Mouse (Mus musculus) MEL (cell line): ENCODE measurements around the gene Gpc1. TPM values are rescaled to one million over a fixed set of nuclear protein-coding genes. Genes with fewer than 3 reads are reported as not detected.

Source experiments
- DNase-seq: peaks from one replicate; pipeline ENCODE4 v3.0.0; 2011; ENCODE audit warnings: low read depth, low spot score
- H3K27ac ChIP-seq: 2 replicates; pipeline ENCODE4 v1.5.1; 2012; ENCODE audit warnings: low read depth, mild to moderate bottlenecking, control low read depth, low read length, moderate library complexity; ENCODE audit not compliant: control insufficient read depth
- H3K27me3 ChIP-seq, 2 experiments: fragments of 150-350 bp in 1 of 2; sonication (generic) in 1 of 2; 2 replicates each; pipeline ENCODE4 v1.6.1; 2012; ENCODE audit warnings: low read length in 2 of 2, mild to moderate bottlenecking in 2 of 2, improper control_type of control experiment in 1 of 2, moderate library complexity in 1 of 2; ENCODE audit not compliant: insufficient read depth in 2 of 2, control insufficient read depth in 1 of 2
- H3K36me3 ChIP-seq, 2 experiments: 2 replicates each; pipeline ENCODE4 v1.6.1; 2012 to 2014; ENCODE audit warnings: low read length in 2 of 2, improper control_type of control experiment in 1 of 2, inconsistent platforms in 1 of 2, mild to moderate bottlenecking in 1 of 2; ENCODE audit not compliant: insufficient read depth in 2 of 2, control insufficient read depth in 1 of 2
- H3K4me1 ChIP-seq, 2 experiments: fragments of 150-350 bp in 1 of 2; sonication (generic) in 1 of 2; 2 replicates each; pipeline ENCODE4 v1.6.1; 2012; ENCODE audit warnings: low read length in 2 of 2, improper control_type of control experiment in 1 of 2, mild to moderate bottlenecking in 1 of 2; ENCODE audit not compliant: insufficient read depth in 2 of 2, control insufficient read depth in 1 of 2
- H3K4me3 ChIP-seq, 2 experiments: fragments of 150-350 bp in 1 of 2; sonication (generic) in 1 of 2; 2 replicates each; pipeline ENCODE4 v1.5.1; 2012; ENCODE audit warnings: low read depth in 2 of 2, low read length in 2 of 2, mild to moderate bottlenecking in 2 of 2, moderate library complexity in 2 of 2, control low read depth in 1 of 2, improper control_type of control experiment in 1 of 2; ENCODE audit not compliant: control insufficient read depth in 1 of 2, insufficient read depth in 1 of 2
- H3K79me2 ChIP-seq: 2 replicates; pipeline ENCODE4 v1.6.1; 2012; ENCODE audit warnings: mild to moderate bottlenecking, low read length, moderate library complexity; ENCODE audit not compliant: control insufficient read depth, poor library complexity, insufficient read depth
- H3K9ac ChIP-seq: 2 replicates; pipeline ENCODE4 v1.6.1; 2012; ENCODE audit warnings: low read depth, mild to moderate bottlenecking, control low read depth, low read length, moderate library complexity; ENCODE audit not compliant: control insufficient read depth, poor library complexity, severe bottlenecking
- H3K9me3 ChIP-seq: fragments of 150-350 bp; sonication (generic); replicated peaks from 2 replicates; pipeline ENCODE4 v1.6.1; 2012; ENCODE audit warnings: mild to moderate bottlenecking, low read length, improper control_type of control experiment, moderate library complexity; ENCODE audit not compliant: insufficient read depth
- BHLHE40 ChIP-seq: IDR thresholded peaks from 2 replicates; pipeline ENCODE4 v1.6.1; 2012; ENCODE audit warnings: low read depth, mild to moderate bottlenecking, inconsistent platforms, low read length, improper control_type of control experiment, borderline replicate concordance
- CTCF ChIP-seq, 3 experiments: IDR thresholded peaks in 2 of 3; conservative IDR thresholded peaks in 1 of 3; 2 replicates each; pipeline ENCODE4 v1.5.1; 2011 to 2012; ENCODE audit warnings: low read length in 3 of 3, low read depth in 2 of 3, mild to moderate bottlenecking in 2 of 3, improper control_type of control experiment in 1 of 3, inconsistent platforms in 1 of 3, mixed read lengths in 1 of 3, moderate library complexity in 1 of 3; ENCODE audit not compliant: control insufficient read depth in 1 of 3, insufficient read depth in 1 of 3, poor library complexity in 1 of 3, severe bottlenecking in 1 of 3
- E2F4 ChIP-seq: IDR thresholded peaks from 2 replicates; pipeline ENCODE4 v1.6.1; 2011; ENCODE audit warnings: low read depth, low read length, improper control_type of control experiment, borderline replicate concordance
- ELF1 ChIP-seq: IDR thresholded peaks from 2 replicates; pipeline ENCODE4 v1.6.1; 2014; ENCODE audit warnings: low read depth, mild to moderate bottlenecking, inconsistent platforms, low read length, improper control_type of control experiment, moderate library complexity
- EP300 ChIP-seq, 2 experiments: IDR thresholded peaks; 2 replicates each; pipeline ENCODE4 v1.6.1; 2011; ENCODE audit warnings: improper control_type of control experiment in 2 of 2, low read length in 2 of 2, low read depth in 1 of 2, mild to moderate bottlenecking in 1 of 2
- GABPA ChIP-seq: IDR thresholded peaks from 2 replicates; pipeline ENCODE4 v1.6.1; 2012; ENCODE audit warnings: low read depth, mild to moderate bottlenecking, inconsistent platforms, low read length, improper control_type of control experiment, moderate library complexity
- GATA1 ChIP-seq: IDR thresholded peaks from 2 replicates; pipeline ENCODE4 v1.6.1; 2011; ENCODE audit warnings: low read depth, low read length, improper control_type of control experiment
- HCFC1 ChIP-seq: IDR thresholded peaks from 2 replicates; pipeline ENCODE4 v1.6.1; 2012; ENCODE audit warnings: low read depth, mild to moderate bottlenecking, inconsistent platforms, low read length, improper control_type of control experiment, moderate library complexity
- MAFK ChIP-seq: IDR thresholded peaks from 2 replicates; pipeline ENCODE4 v1.6.1; 2011; ENCODE audit warnings: low read depth, mild to moderate bottlenecking, low read length, improper control_type of control experiment, borderline replicate concordance
- MAX ChIP-seq: IDR thresholded peaks from 2 replicates; pipeline ENCODE4 v1.6.1; 2011; ENCODE audit warnings: low read length, improper control_type of control experiment
- MYB ChIP-seq: IDR thresholded peaks from 2 replicates; pipeline ENCODE4 v1.6.1; 2011; ENCODE audit warnings: mild to moderate bottlenecking, low read depth, low read length, improper control_type of control experiment
- MYC ChIP-seq: IDR thresholded peaks from 2 replicates; pipeline ENCODE4 v1.6.1; 2011; ENCODE audit warnings: low read depth, mild to moderate bottlenecking, low read length, improper control_type of control experiment, moderate library complexity
- POLR2A ChIP-seq, 2 experiments: IDR thresholded peaks; 2 replicates each; pipeline ENCODE4 v1.6.1; 2011 to 2012; ENCODE audit warnings: low read length in 2 of 2, mild to moderate bottlenecking in 2 of 2, control low read depth in 1 of 2, improper control_type of control experiment in 1 of 2, low read depth in 1 of 2, moderate library complexity in 1 of 2; ENCODE audit not compliant: control insufficient read depth in 1 of 2, insufficient read depth in 1 of 2, poor library complexity in 1 of 2
- POLR2AphosphoS2 ChIP-seq: IDR thresholded peaks from 2 replicates; pipeline ENCODE4 v1.6.1; 2011; ENCODE audit warnings: low read length, improper control_type of control experiment
- POLR2AphosphoS5 ChIP-seq: IDR thresholded peaks from 2 replicates; pipeline ENCODE4 v1.6.1; 2012; ENCODE audit warnings: low read depth, borderline replicate concordance, mild to moderate bottlenecking, inconsistent platforms, low read length, moderate library complexity, mixed read lengths
- RAD21 ChIP-seq: IDR thresholded peaks from 2 replicates; pipeline ENCODE4 v1.6.1; 2011; ENCODE audit warnings: mild to moderate bottlenecking, low read depth, low read length, improper control_type of control experiment
- RCOR1 ChIP-seq: IDR thresholded peaks from 2 replicates; pipeline ENCODE4 v1.6.1; 2012; ENCODE audit warnings: low read depth, mild to moderate bottlenecking, inconsistent platforms, low read length, improper control_type of control experiment
- TAL1 ChIP-seq: IDR thresholded peaks from 2 replicates; pipeline ENCODE4 v1.6.1; 2012; ENCODE audit warnings: mild to moderate bottlenecking, inconsistent platforms, low read length, moderate library complexity, mixed read lengths
- TBP ChIP-seq: IDR thresholded peaks from 2 replicates; pipeline ENCODE4 v1.8.0; 2011; ENCODE audit warnings: low read depth, low read length, improper control_type of control experiment
- UBTF ChIP-seq: IDR thresholded peaks from 2 replicates; pipeline ENCODE4 v1.6.1; 2012; ENCODE audit warnings: low read depth, mild to moderate bottlenecking, inconsistent platforms, low read length, improper control_type of control experiment, moderate library complexity, borderline replicate concordance; ENCODE audit not compliant: insufficient read depth
- USF1 ChIP-seq: IDR thresholded peaks from 2 replicates; pipeline ENCODE4 v1.6.1; 2014; ENCODE audit warnings: low read depth, mild to moderate bottlenecking, inconsistent platforms, low read length, improper control_type of control experiment, moderate library complexity
- USF2 ChIP-seq, 2 experiments: IDR thresholded peaks; 2 replicates each; pipeline ENCODE4 v1.6.1; 2011 to 2012; ENCODE audit warnings: improper control_type of control experiment in 2 of 2, low read length in 2 of 2, borderline replicate concordance in 1 of 2, inconsistent platforms in 1 of 2, low read depth in 1 of 2, mild to moderate bottlenecking in 1 of 2; ENCODE audit not compliant: insufficient read depth in 1 of 2
- ZC3H11A ChIP-seq: IDR thresholded peaks from 2 replicates; pipeline ENCODE4 v1.6.1; 2012; ENCODE audit warnings: low read depth, mild to moderate bottlenecking, inconsistent platforms, low read length, improper control_type of control experiment
- ZKSCAN1 ChIP-seq: IDR thresholded peaks from 2 replicates; pipeline ENCODE4 v1.6.1; 2012; ENCODE audit warnings: low read depth, mild to moderate bottlenecking, inconsistent platforms, low read length, improper control_type of control experiment, moderate library complexity
- ZMIZ1 ChIP-seq: IDR thresholded peaks from 2 replicates; pipeline ENCODE4 v1.6.1; 2012; ENCODE audit warnings: low read depth, mild to moderate bottlenecking, inconsistent platforms, low read length, improper control_type of control experiment, moderate library complexity
- polyA plus RNA-seq, 2 experiments: library from polyadenylated mRNA; stranded (reverse) in 1 of 2; unstranded in 1 of 2; fragments of >175 nt in 1 of 2; fragments of >200 nt in 1 of 2; gene quantifications; 2 replicates each; pipeline versions ENCODE4 v1.2.1 to v1.2.4; 2012; ENCODE audit warnings: low replicate concordance in 2 of 2, low read depth in 1 of 2; ENCODE audit not compliant: insufficient read length in 2 of 2, insufficient read depth in 1 of 2, missing spikeins in 1 of 2
- total RNA-seq: library from RNA; depleted of rRNA; stranded (reverse); fragments of 300-350 nt; gene quantifications from 2 replicates; pipeline ENCODE4 v1.2.3, GENCODE M21; 2012

Gpc1 gene
- total and polyA plus RNA-seq, 3 experiments = 0.23 to 3.6 TPM; not detected in 1

DNA sequence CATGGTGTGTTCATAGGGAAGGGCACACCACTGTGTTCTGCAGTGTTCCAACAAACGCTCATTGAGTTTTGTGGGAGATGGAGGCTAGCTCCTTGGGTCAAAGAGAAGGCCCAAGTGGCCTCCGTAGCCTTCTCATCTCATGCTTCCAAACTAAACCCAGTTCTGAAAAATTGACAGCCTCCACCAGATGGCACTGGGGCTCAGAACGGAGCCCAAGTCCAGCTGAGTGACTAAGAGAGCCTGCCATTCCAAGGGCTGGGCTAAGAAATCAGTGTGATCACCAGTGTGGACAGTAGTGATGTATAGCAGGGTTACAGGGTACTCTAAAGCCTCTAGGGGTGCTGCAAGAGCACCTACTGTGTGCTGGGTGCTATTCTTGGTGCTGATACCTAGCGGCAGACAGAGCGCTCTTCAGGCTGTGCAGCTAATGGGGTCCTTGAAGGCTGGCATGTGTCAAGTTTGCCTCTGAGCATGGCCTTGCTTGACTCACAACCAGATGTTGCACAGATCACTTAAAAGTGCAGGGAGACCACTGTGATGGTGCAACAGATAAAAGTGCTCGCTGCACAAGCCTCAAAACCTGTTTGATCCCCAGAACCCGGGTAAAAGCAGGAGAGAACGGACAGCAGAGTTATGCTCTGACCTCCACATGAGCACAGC is 8.9 kb downstream of the Gpc1 start:
- Histone ChIP-seq H3K9me3 (no peaks in the 10 kb centered on the region), H3K27ac (no peak overlapping the region), H3K4me3 (no peak overlapping the region), H3K79me2 (no peaks in the 10 kb centered on the region), H3K9ac (no peak overlapping the region), H3K4me1 (no peaks in the 10 kb centered on the region), H3K27me3 (no peaks in the 10 kb centered on the region), H3K36me3 (no peaks in the 10 kb centered on the region)
- no peak for DNase-seq
- 0 out of 2 replicates have a peak, but pooled peaks have one; percentile 48 for TF ChIP-seq ZKSCAN1
- TF ChIP-seq POLR2AphosphoS2 = no peak
- no peak for TF ChIP-seq ZMIZ1
- no peak for TF ChIP-seq MYC
- no peak for TF ChIP-seq MAX
- no peak for TF ChIP-seq RCOR1
- TF ChIP-seq POLR2A (IDR thresholded peaks at IDR 0.05; ENCODE audit: control insufficient read depth in 1 of 2, insufficient read depth in 1 of 2, low read depth in 1 of 2, low read length in 2 of 2, poor library complexity in 1 of 2) = no peak

DNA sequence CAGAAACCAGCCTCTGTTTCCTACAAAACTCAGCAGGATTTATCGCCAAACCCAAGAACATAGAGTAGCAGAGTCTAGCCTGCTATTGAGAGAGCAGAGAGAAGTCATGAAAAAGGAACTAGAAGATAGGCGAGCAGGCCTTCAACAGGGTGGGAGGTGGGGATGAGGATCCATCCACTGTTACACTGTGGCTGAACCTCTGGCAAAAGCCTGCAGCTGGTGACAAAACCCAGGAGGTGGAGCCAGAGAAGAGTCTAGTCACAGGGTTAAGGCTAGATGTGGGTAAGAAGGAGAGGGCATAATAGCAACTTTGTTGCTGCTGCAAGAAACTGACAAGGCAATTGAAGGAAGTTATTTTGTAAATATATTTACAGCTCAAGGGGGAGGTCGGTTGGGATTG is 10.0 kb downstream of the Gpc1 start:
- no peak overlapping the region for H3K9ac ChIP-seq

GRCm38 (mm10) chr1:92845889-92846288 is 14.4 kb downstream of the Gpc1 start:
- Histone ChIP-seq H3K27ac (no peak overlapping the region), H3K4me1 (peaks cover 2 to 3% of the 10 kb centered on the region in 2 experiments; a peak in 2 of 4 replicates), H3K27me3 (no peaks in the 10 kb centered on the region), H3K36me3 (no peaks in the 10 kb centered on the region), H3K79me2 (no peaks in the 10 kb centered on the region), H3K9me3 (no peaks in the 10 kb centered on the region), H3K4me3 (no peak overlapping the region), H3K9ac (no peak overlapping the region)
- no peak for DNase-seq
- no peak for TF ChIP-seq MAX
- no peak for TF ChIP-seq USF1
- no peak for TF ChIP-seq BHLHE40
- TF ChIP-seq ELF1 = no peak
- TF ChIP-seq USF2 (IDR thresholded peaks at IDR 0.05; ENCODE audit: borderline replicate concordance in 1 of 2, insufficient read depth in 1 of 2, low read depth in 1 of 2, low read length in 2 of 2) = no peak
- no peak for TF ChIP-seq ZC3H11A
- no peak for TF ChIP-seq GATA1
- TF ChIP-seq RAD21 = no peak
- no peak for TF ChIP-seq E2F4
- no peak for TF ChIP-seq POLR2AphosphoS5
- no peak for TF ChIP-seq TAL1
- TF ChIP-seq UBTF = no peak
- no peak for TF ChIP-seq EP300 (IDR thresholded peaks at IDR 0.05; ENCODE audit: low read depth in 1 of 2, low read length in 2 of 2)
- TF ChIP-seq MAFK = no peak

More for the DNA sequence above, 10.0 kb downstream of the Gpc1 start:
- no peak for DNase-seq
- no peaks in the 10 kb centered on the region for H3K36me3 ChIP-seq
- H3K27ac ChIP-seq = no peak overlapping the region
- H3K4me3 ChIP-seq = no peak overlapping the region
- no peaks in the 10 kb centered on the region for H3K79me2 ChIP-seq
- H3K27me3 ChIP-seq = no peaks in the 10 kb centered on the region
- no peaks in the 10 kb centered on the region for H3K4me1 ChIP-seq
- no peak for TF ChIP-seq RAD21
- TF ChIP-seq TBP = no peak
- TF ChIP-seq MYB = no peak
- no peak for TF ChIP-seq CTCF (IDR thresholded peaks at IDR 0.05 in 2 of 3, conservative IDR thresholded peaks at IDR 0.05 in 1 of 3; ENCODE audit: control insufficient read depth in 1 of 3, insufficient read depth in 1 of 3, low read depth in 2 of 3, low read length in 3 of 3, poor library complexity in 1 of 3, severe bottlenecking in 1 of 3)
- TF ChIP-seq MYC = no peak
- no peak for TF ChIP-seq HCFC1
- TF ChIP-seq UBTF = no peak
- no peak for TF ChIP-seq ZMIZ1
- no peak for TF ChIP-seq MAX
- TF ChIP-seq POLR2A (IDR thresholded peaks at IDR 0.05; ENCODE audit: control insufficient read depth in 1 of 2, insufficient read depth in 1 of 2, low read depth in 1 of 2, low read length in 2 of 2, poor library complexity in 1 of 2) = no peak
- TF ChIP-seq GABPA = no peak
- TF ChIP-seq E2F4 = no peak
- no peak for TF ChIP-seq POLR2AphosphoS5
- TF ChIP-seq ZKSCAN1 = no peak
- no peak for TF ChIP-seq TAL1
- no peak for TF ChIP-seq RCOR1
- H3K9me3 ChIP-seq = no peaks in the 10 kb centered on the region
